Mouse (Mus musculus): ENCODE results near the gene Wdr60.

Wdr60 gene

DNA sequence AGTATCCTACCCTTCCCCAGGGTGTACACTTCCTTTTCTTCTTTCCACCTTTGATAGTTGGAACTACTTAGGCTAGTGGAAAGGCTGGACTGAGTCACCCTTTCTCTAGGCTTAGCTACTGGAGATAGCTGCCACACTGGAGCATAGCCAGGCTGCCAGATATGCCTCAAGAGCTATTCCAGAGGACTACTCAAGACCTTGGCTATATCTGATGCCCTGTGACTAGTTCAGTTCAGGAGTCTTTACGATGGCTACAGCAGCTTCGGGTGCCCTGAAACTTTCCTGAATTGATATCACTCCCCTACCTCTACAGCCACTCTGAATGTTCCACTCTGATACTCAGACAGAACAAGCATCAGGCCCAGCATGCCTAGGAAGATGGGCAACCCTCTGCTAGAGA is 1.9 kb upstream of the Wdr60 start:
- no peak for DNase-seq

DNA sequence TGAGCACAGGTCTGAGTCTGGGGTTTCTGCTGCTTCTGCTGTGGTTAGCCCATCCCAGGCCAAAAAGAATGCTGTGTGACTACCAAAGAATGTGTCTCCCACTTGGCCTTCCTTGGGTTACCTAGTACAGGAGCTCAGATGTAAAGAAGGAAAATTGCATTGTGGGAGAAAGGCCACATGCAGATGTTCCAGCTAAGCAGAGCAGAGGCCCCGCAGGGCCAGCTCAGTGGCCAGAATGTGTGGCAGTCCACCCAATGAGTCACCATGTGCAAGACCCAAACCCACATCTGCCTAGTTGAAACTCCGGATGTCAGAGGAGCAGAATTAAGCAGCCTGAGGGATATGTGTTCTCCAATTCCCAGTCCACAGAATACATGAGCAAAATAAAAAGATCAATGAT is 4.5 kb downstream of the Wdr60 start:
- DNase-seq: no peak

DNA sequence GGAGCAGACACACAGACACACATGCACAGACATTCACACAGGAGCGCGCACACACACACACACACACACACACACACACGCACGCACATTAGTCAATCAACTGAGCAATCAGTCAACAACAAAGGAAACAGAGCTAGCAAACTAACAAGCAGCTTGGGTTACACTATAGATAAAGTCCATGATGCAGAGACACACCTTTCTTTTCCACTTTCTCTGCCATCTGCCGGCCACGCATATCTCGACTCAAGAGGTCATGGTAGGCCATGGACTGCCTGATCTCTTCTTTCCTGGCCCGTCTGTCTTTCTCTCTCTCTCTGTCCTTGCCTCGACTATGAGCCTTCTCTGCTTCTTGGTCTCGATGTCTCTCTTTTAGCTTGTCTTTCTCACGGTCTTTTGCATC is 7.2 kb downstream of the Wdr60 start:
- no peak for DNase-seq

DNA sequence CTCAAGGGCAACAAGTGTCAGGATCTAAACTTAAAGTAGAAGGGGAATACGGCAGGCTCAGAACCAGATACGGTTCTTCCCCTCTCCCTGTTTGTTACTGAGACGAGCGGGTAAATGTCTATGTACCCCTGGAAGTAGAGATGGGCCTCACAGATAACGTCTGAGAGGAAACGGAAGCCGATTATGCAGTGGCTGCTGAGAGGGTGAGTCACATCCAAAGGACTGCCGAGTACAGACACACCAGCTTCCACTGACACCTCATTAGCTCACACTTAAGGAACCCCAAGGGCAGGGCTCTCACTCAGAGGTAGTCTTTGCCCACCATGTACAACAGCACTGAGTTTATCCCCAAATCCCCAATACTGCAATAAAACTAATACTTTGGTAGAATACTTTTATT is 8.2 kb downstream of the Wdr60 start:
- DNase-seq: no peak

- DNase-seq: no peak
Measured at GRCm38 (mm10) chr12:116244601-116245000, 18.2 kb downstream of the Wdr60 start.

DNA sequence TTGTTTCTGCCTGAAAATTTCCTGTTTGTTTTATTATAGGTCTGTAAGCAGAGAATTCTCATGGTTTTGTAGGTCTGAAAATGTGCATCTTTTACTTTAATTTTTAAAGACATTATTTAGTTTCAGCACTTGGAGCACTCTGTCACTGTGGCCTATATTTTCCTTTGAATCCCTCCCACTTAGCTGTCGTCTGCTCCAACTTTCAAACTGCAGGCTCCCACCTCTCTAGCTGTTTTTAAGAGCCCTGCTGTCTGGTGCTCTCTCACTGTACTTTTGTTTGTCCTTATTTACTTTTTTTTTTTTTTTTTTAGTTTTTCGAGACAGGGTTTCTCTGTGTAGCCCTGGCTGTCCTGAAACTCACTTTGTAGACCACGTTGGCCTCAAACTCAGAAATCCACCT is 24.0 kb downstream of the Wdr60 start:
- DNase-seq: no peak

- no peak for DNase-seq
Measured at GRCm38 (mm10) chr12:116238370-116238769, 24.5 kb downstream of the Wdr60 start.

GRCm38 (mm10) chr12:116236658-116237057 is 26.2 kb downstream of the Wdr60 start:
- DNase-seq: no peak

DNA sequence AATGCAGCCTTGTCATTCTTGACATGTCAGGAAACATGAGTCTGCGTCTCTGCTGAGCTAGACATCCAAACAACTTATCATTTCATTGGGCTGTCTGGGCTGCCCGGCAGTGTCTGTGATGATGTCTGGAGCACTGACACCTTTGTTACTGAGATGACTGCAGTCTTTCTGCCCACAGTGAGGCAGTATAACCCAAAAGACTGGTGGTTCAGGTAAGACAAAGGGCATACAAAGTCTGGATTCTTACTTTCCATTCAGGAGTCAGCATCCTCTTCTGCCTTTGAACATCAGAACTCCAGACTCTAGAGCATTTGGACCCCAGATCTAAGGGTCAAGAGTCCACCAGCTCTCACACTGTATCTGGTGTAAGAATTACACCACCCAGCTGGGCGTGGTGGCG is 27.5 kb downstream of the Wdr60 start:
- no peak for DNase-seq

DNA sequence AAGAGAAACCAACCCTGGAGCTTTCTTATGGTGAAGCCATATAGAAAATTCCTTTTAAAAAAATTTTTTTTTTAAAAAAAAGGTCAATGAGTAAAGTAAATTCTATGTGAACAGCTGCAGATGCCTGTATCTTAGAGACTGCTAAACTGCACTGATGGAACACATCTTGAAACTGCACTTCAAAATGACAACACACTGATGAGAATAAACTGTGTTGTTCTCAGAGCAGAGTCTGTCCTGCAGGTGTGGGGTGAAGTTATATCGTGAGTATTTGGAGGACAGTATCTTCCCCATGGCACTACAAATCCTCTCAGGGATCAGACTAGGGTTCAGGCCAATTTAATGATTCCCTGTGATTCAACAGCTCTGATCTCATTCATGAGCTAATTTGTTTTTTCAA is 30.8 kb downstream of the Wdr60 start:
- DNase-seq: no peak

- DNase-seq: peak; percentile 88
Measured at GRCm38 (mm10) chr12:116231612-116232011, 31.2 kb downstream of the Wdr60 start.

- no peak for DNase-seq
Measured at GRCm38 (mm10) chr12:116229451-116229850, 33.4 kb downstream of the Wdr60 start.

GRCm38 (mm10) chr12:116226289-116227057 is 36.3 kb downstream of the Wdr60 start:
- no peak for DNase-seq

- DNase-seq: no peak
Measured at GRCm38 (mm10) chr12:116223107-116223506, 39.7 kb downstream of the Wdr60 start.

- no peak for DNase-seq
Measured at GRCm38 (mm10) chr12:116207486-116207885, 55.3 kb downstream of the Wdr60 start.

- DNase-seq: no peak
Measured at GRCm38 (mm10) chr12:116205726-116206125, 57.1 kb downstream of the Wdr60 start.

GRCm38 (mm10) chr12:116202176-116202981 is 60.4 kb downstream of the Wdr60 start:
- peak; percentile 76 for DNase-seq

DNA sequence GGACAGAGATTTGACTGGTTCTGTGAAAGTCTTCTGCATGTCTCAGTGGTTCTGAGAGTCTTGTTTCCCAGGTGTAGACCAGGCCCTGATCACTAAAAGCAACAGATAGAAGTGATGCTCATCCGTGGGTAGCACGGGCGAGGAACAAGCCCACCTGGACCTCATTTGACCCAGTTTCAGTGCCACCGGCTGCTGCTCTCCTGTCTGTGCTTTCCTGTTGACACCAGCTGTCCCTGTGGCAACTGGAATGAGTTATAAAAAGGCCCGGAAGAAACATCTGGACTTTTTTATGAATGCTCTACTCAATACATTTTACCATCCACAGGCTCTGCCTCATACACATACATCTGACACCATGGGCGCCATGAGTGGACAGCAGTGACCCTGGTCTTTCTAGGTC is 64.0 kb downstream of the Wdr60 start:
- DNase-seq: no peak

DNA sequence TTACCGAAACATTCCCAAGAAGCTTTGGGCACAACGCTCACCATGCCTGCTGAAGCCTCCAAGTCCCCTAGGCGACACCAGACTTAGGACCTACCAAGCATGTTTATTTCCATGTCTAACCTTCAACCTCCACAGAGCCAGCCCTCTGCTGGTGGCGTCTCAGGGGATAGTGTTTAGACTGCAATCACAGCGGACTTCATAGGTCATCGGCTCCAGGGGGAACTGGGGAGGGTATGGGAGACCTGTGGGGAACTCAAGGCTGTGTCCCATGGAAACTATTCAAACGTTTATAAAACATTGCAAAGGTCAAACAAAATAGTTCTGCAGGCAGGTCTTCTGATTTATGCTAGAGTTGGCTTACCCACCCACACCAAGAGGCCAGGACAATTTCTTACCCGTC is 66.6 kb downstream of the Wdr60 start:
- no peak for DNase-seq

DNA sequence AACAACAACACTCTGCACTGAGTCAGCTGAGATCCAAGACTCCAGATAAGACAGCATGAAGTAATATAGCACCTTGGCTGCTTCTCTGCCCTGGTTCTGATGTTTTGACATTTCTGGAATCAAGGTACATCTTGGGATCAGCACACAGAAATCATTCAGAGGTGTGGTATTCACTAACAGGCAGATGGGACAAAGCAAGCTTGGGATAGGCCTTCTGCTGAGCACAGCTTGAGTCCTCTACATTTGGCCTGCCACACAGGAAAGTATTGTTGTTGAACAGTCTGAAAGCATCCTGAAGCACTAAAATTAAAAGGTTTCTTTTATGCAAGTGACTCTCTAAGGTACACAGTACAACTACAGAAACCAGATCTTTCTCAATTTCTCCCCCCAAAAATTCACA is 68.2 kb downstream of the Wdr60 start:
- DNase-seq: no peak

- DNase-seq: no peak
Measured at GRCm38 (mm10) chr12:116193952-116194351, 68.9 kb downstream of the Wdr60 start.

DNA sequence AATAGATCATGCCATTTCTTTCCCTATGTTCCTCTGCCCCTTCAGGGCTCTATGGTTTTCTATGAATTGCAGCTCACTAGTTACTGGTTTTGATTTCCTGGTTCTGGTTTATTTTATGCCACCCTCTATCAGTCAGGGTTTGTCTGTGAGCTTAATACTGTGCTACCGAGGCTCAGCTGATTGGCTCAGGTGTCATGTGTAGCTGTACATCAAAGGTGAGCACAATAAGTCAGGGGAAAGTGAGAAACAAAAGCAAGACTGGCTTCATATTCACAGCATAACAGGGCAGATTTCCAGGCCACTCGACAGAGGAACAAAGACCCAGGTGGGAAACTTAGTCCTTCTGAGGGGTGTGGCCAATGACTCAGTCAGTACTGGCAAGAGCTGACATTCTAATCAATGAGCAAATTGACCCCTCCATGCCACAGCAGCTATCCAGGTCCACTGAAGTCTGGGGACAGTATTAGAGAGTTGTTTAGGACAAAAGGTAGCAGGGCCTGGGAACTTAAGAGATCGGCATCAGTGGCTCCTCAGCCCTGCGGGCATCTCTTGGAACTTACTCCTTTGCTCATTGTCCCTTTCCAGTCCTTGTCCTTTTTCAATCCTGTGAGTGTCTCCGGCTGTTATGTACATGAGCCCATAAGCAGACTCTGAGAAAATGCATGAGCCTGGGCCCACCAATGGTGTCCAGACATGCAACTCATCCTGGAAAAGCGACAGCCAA is 79.4 kb downstream of the Wdr60 start:
- no peak for DNase-seq

GRCm38 (mm10) chr12:116182376-116182775 is 80.4 kb downstream of the Wdr60 start:
- DNase-seq: no peak

All from kidney, postnatal 10 days (tissue).